ENCODE assay signal across 8 mouse cellular contexts in genomic region chr8:45844911-45845481, GRCm38 (mm10). TPM values are rescaled to one million over a fixed set of nuclear protein-coding genes. Genes with fewer than 3 reads are reported as not detected.
DNase-seq lines count a peak whose midpoint lies in the region; ATAC-seq and TF ChIP-seq lines count a peak whose summit lies in the region.

No protein-coding gene starts in this region.

- no peak for TF ChIP-seq CTCF in testis, adult 2 months (IDR thresholded peaks at IDR 0.05; ENCODE audit: control insufficient read depth, insufficient read depth, insufficient replicate concordance, low read depth, low read length)

- H3K36me3 ChIP-seq in hindbrain, embryonic 14.5 days (replicated peaks; ENCODE audit: control insufficient read depth, insufficient read depth): no peaks in the 10 kb centered on the region
- H3K36me3 ChIP-seq in hindbrain, embryonic 11.5 days (ENCODE audit: control insufficient read depth, insufficient read depth, low read length): no peaks in the 10 kb centered on the region
- H3K36me3 ChIP-seq in testis, adult 2 months (ENCODE audit: control insufficient read depth, insufficient read depth, low read length): no peaks in the 10 kb centered on the region
- H3K36me3 ChIP-seq in intestine, embryonic 16.5 days (ENCODE audit: control insufficient read depth, insufficient read depth, low read length): no peaks in the 10 kb centered on the region

- H3K4me2 ChIP-seq in hindbrain, embryonic 14.5 days (replicated peaks): no peak overlapping the region
- H3K4me2 ChIP-seq in hindbrain, embryonic 11.5 days (replicated peaks; ENCODE audit: low read depth, low read length): no peak overlapping the region
- no peak overlapping the region for H3K4me2 ChIP-seq in intestine, embryonic 16.5 days (ENCODE audit: low read depth, low read length)

- no peaks in the 10 kb centered on the region; the same call in 1 of the 2 replicates for H3K4me1 ChIP-seq in hindbrain, embryonic 14.5 days (replicated peaks; ENCODE audit: control insufficient read depth, insufficient read depth, low read length)
- H3K4me1 ChIP-seq in hindbrain, embryonic 11.5 days (replicated peaks; ENCODE audit: control insufficient read depth, insufficient read depth, low read length): no peaks in the 10 kb centered on the region
- no peaks in the 10 kb centered on the region for H3K4me1 ChIP-seq in testis, adult 2 months (ENCODE audit: control insufficient read depth, insufficient read depth, low read length)
- peaks cover 9% of the 10 kb centered on the region; the same call in 1 of the 2 replicates for H3K4me1 ChIP-seq in intestine, embryonic 16.5 days (ENCODE audit: control insufficient read depth, insufficient read depth, low read length)

- no peaks in the 10 kb centered on the region for H3K27me3 ChIP-seq in hindbrain, embryonic 14.5 days (ENCODE audit: control insufficient read depth, insufficient read depth, low read length)
- H3K27me3 ChIP-seq in hindbrain, embryonic 11.5 days (ENCODE audit: control insufficient read depth, insufficient read depth, low read length): no peaks in the 10 kb centered on the region
- no peaks in the 10 kb centered on the region for H3K27me3 ChIP-seq in testis, adult 2 months (ENCODE audit: control insufficient read depth, insufficient read depth, low read length)
- no peaks in the 10 kb centered on the region for H3K27me3 ChIP-seq in intestine, embryonic 16.5 days (replicated peaks; ENCODE audit: control insufficient read depth, insufficient read depth, low read length)

- TF ChIP-seq POLR2A in testis, adult 2 months (IDR thresholded peaks at IDR 0.05; ENCODE audit: control insufficient read depth, low read depth, low read length): no peak

- no peak for ATAC-seq in hindbrain, embryonic 14.5 days (ENCODE audit: low FRiP score)
- ATAC-seq in hindbrain, embryonic 11.5 days (ENCODE audit: low FRiP score): no peak
- no peak for ATAC-seq in intestine, embryonic 16.5 days

- WGBS in hindbrain, embryonic 14.5 days: 69% methylated on average over 14 of the region's 14 CpGs
- WGBS in hindbrain, embryonic 11.5 days: 84% methylated on average over 14 of the region's 14 CpGs
- 42% methylated on average over 14 of the region's 14 CpGs for WGBS in intestine, embryonic 16.5 days

- H3K4me3 ChIP-seq in hindbrain, embryonic 14.5 days (replicated peaks; ENCODE audit: low read length): no peak overlapping the region
- H3K4me3 ChIP-seq in hindbrain, embryonic 11.5 days (ENCODE audit: low read depth, low read length): no peak overlapping the region
- H3K4me3 ChIP-seq in testis, adult 2 months (ENCODE audit: control insufficient read depth, low read depth, low read length): no peak overlapping the region
- H3K4me3 ChIP-seq in intestine, embryonic 16.5 days (ENCODE audit: low read length): no peak overlapping the region

- no peak overlapping the region for H3K9ac ChIP-seq in hindbrain, embryonic 14.5 days
- H3K9ac ChIP-seq in hindbrain, embryonic 11.5 days (ENCODE audit: low read depth, low read length): no peak overlapping the region
- H3K9ac ChIP-seq in intestine, embryonic 16.5 days (ENCODE audit: low read depth, low read length): no peak overlapping the region

- DNase-seq in hindbrain, embryonic 14.5 days (ENCODE audit: low spot score): peak; percentile 30
- DNase-seq in hindbrain, embryonic 11.5 days (ENCODE audit: low spot score): no peak
- DNase-seq in testis, postnatal 10 days (ENCODE audit: low spot score): no peak
- DNase-seq in embryo, embryonic 11 days: no peak
- no peak for DNase-seq in embryo, embryonic 10 days (ENCODE audit: low spot score)
- DNase-seq in left cerebral cortex, adult 11 months (ENCODE audit: low spot score): no peak

- peak overlapping the region; percentile 68; the same call in 1 of the 2 replicates for H3K27ac ChIP-seq in hindbrain, embryonic 14.5 days
- H3K27ac ChIP-seq in hindbrain, embryonic 11.5 days (ENCODE audit: low read depth, low read length): no peak overlapping the region
- peak overlapping the region; percentile 24; the same call in 1 of the 2 replicates for H3K27ac ChIP-seq in testis, adult 2 months (ENCODE audit: control insufficient read depth, insufficient read depth, low read depth, low read length)
- peak overlapping the region; percentile 60 for H3K27ac ChIP-seq in intestine, embryonic 16.5 days (ENCODE audit: low read length)

- no peaks in the 10 kb centered on the region for H3K9me3 ChIP-seq in hindbrain, embryonic 14.5 days (ENCODE audit: control insufficient read depth, low read length)
- no peaks in the 10 kb centered on the region for H3K9me3 ChIP-seq in hindbrain, embryonic 11.5 days (ENCODE audit: control insufficient read depth, low read length)
- no peaks in the 10 kb centered on the region for H3K9me3 ChIP-seq in intestine, embryonic 16.5 days (ENCODE audit: control insufficient read depth, low read length)

RNA-seq across cellular contexts. Expression of gene Pdlim3, which starts 40.3 kb away (rescaled TPM):
- polyA plus RNA-seq in hindbrain, embryonic 14.5 days (2014; fragmentation: Nextera tagmentation; extraction: Ambion mirVana): 19.2 TPM in 2 replicates
- polyA plus RNA-seq in hindbrain, embryonic 11.5 days (2014; fragmentation: Nextera tagmentation; extraction: Ambion mirVana): 2.9 and 3.4 TPM in 2 replicates
- polyA plus RNA-seq in testis, adult 2 months (2012; rRNA removed): 5.9 and 13.2 TPM in 2 replicates
- polyA plus RNA-seq in intestine, embryonic 16.5 days (2015; fragmentation: Nextera tagmentation; extraction: Ambion mirVana): 94.0 and 97.7 TPM in 2 replicates
